Mouse (Mus musculus): ENCODE data around the gene 0610040J01Rik.

0610040J01Rik gene

GRCm38 (mm10) chr5:63811819-63812508, at the start of gene 0610040J01Rik:
TSS of gene 0610040J01Rik (plus strand) at chr5:63812363.
- DNase-seq (ENCODE audit: low read depth, low spot score): peak; percentile 55

GRCm38 (mm10) chr5:63765886-63766285, 46.3 kb upstream of the 0610040J01Rik start:
- DNase-seq (ENCODE audit: low read depth, low spot score): no peak

GRCm38 (mm10) chr5:63766715-63767114, 45.4 kb upstream of the 0610040J01Rik start:
- DNase-seq (ENCODE audit: low read depth, low spot score): peak; percentile 26

GRCm38 (mm10) chr5:63767464-63767863, 44.7 kb upstream of the 0610040J01Rik start:
- DNase-seq (ENCODE audit: low read depth, low spot score): no peak

- DNase-seq (ENCODE audit: low read depth, low spot score): no peak
Measured at GRCm38 (mm10) chr5:63768220-63768619, 43.9 kb upstream of the 0610040J01Rik start.

GRCm38 (mm10) chr5:63772971-63773370, 39.2 kb upstream of the 0610040J01Rik start:
- DNase-seq (ENCODE audit: low read depth, low spot score): no peak

GRCm38 (mm10) chr5:63773603-63774002, 38.6 kb upstream of the 0610040J01Rik start:
- no peak for DNase-seq (ENCODE audit: low read depth, low spot score)

- no peak for DNase-seq (ENCODE audit: low read depth, low spot score)
Measured at GRCm38 (mm10) chr5:63788156-63788826, 23.9 kb upstream of the 0610040J01Rik start.

GRCm38 (mm10) chr5:63812509-63812865, 324 bp downstream of the 0610040J01Rik start:
- no peak for DNase-seq (ENCODE audit: low read depth, low spot score)

- DNase-seq (ENCODE audit: low read depth, low spot score): no peak
Measured at GRCm38 (mm10) chr5:63816643-63817042, 4.5 kb downstream of the 0610040J01Rik start.

- DNase-seq (ENCODE audit: low read depth, low spot score): no peak
Measured at GRCm38 (mm10) chr5:63817270-63817669, 5.1 kb downstream of the 0610040J01Rik start.

GRCm38 (mm10) chr5:63818975-63819374, 6.8 kb downstream of the 0610040J01Rik start:
- DNase-seq (ENCODE audit: low read depth, low spot score): no peak

GRCm38 (mm10) chr5:63819519-63819918, 7.4 kb downstream of the 0610040J01Rik start:
- DNase-seq (ENCODE audit: low read depth, low spot score): no peak

GRCm38 (mm10) chr5:63821176-63821575, 9.0 kb downstream of the 0610040J01Rik start:
- DNase-seq (ENCODE audit: low read depth, low spot score): no peak

- DNase-seq (ENCODE audit: low read depth, low spot score): no peak
Measured at GRCm38 (mm10) chr5:63821860-63822259, 9.7 kb downstream of the 0610040J01Rik start.

GRCm38 (mm10) chr5:63823362-63824332, 11.5 kb downstream of the 0610040J01Rik start:
- DNase-seq (ENCODE audit: low read depth, low spot score): no peak

- DNase-seq (ENCODE audit: low read depth, low spot score): no peak
Measured at GRCm38 (mm10) chr5:63824599-63825350, 12.6 kb downstream of the 0610040J01Rik start.

- DNase-seq (ENCODE audit: low read depth, low spot score): no peak
Measured at GRCm38 (mm10) chr5:63825881-63826280, 13.7 kb downstream of the 0610040J01Rik start.

- no peak for DNase-seq (ENCODE audit: low read depth, low spot score)
Measured at GRCm38 (mm10) chr5:63827006-63827405, 14.8 kb downstream of the 0610040J01Rik start.

GRCm38 (mm10) chr5:63827415-63828053, 15.4 kb downstream of the 0610040J01Rik start:
- no peak for DNase-seq (ENCODE audit: low read depth, low spot score)
